Mouse (Mus musculus) right cerebral cortex, postnatal 25 days (tissue): ENCODE results near the gene Dis3l.

Experiments used
- DNase-seq: peaks from one replicate; pipeline ENCODE4 v3.0.0; 2022

Gene Dis3l

GRCm38 (mm10) chr9:64341254-64341566 is at the start of gene Dis3l:
Dis3l (minus strand) TSS chr9:64341288.
- no peak for DNase-seq

DNA sequence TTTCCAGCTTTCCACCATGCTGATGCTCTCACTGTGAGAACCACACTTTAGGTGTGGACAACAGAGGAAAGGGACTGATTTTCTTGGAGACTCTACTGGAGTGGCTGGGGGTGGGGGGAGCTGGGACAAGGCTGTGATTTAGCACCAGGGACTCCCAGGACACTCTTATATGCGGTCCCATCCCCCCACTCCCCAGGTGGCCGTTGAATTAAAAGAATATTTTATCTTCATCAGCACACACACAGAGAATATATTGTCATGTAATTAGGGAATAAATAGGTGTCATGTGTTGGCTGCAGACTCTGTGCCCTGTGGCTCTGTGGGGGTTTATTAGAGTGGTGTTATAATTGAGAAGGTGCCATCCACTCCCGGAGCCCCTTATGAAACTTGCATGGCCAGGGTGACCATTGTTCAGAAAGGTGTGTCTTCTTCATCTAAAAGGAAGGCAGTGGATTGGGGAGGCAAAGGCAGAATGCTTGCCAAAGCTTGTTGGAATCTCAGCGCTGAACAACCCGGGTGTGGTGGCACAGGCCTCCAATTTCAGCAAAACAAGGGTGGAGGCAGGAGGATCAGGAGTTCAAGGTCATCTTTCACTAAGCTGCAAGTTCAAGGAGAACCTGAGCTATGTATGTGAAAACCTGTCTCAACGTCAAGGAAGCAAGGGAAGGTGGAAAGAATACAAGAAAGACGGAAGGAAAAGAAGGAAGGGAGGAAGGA is 48.6 kb upstream of the Dis3l start:
- no peak for DNase-seq

GRCm38 (mm10) chr9:64386466-64387211 is 45.6 kb upstream of the Dis3l start:
- peak; percentile 23 for DNase-seq

DNA sequence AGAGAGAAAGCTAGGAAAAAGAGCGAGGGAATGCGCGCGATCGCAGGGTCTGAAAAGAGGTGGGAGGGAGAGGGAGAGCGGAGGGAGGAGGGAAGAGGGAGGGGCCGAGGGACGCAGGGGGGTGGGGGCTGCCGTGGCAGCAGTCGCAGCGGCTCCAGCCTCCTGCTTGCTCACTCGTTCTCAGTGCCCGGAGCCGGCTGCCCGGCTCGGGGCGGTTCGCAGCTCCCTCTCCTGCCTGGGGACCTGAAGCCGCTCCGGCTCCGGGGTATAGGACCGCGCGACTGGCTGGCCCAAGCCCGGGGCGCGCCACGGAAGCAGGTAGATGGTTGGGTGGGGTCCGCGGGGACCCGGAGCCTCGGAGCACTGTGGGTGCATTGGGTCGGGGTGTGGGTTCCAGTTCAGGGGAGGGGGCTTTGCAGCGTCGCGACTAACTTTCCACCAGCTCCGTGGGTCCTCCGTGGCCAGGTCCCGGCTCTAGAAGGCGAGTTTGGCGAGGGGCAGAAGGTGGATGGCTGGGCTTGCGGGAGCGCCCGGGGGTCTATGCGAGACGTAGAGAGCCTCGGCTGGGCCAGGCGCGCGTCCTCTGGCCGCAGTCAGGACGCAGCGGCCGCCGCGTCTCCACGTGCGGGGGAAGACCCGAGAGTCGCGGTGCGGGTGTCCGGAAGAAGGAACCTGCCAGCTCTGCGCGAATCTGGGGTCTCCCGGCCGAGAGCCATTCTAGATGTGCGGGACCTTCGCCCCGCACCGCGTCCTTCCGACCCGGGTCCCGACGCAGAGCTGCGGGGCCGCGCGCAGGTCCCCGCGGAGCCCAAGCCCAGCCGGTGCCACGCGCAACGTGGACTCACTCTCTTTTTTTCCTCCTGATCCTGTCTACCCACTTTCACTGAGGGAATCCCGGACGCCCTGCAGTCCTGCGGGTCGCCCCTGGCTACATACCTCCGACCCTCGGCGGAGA is 44.7 kb upstream of the Dis3l start, which contains the start of gene Megf11:
Gene Megf11 (plus strand): TSS at position 116 of the 955 bp plus-strand sequence.
- DNase-seq, result peak; percentile 43

DNA sequence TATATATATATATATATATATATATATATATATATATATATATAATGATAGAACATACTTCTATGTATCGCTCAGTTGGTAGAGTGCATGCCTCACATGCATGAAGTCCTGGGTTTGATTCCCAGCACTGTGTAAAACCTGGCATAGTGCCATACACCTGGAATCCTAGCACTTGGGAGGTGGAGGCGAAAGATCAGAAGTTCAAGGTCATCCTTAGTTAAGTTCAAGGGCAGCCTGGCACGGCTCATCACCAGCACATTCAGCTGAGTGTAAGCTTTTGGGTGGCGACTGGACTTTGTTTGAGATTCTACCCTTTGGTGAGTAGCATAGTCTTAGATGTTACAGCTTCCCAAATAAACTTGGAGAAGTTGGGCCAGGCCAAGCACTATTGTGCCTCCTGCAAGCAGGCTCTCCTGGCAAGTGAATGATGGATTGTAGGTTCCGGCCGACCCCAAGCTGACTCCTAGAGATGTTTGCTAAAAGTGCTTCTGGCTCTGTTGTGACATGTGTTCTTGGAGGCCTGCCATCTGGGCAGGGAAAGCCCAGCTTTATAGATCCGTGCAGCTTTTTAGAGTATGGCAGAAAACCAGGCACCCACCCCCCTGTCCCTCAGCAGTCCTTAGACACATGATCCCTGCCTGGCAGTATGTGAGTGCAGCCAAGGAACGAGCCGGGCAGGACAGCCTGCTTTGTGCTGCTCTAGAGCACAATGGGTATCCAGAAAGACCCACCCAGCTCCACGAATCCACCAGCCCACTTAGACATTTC is 42.1 kb upstream of the Dis3l start:
- no peak for DNase-seq

DNA sequence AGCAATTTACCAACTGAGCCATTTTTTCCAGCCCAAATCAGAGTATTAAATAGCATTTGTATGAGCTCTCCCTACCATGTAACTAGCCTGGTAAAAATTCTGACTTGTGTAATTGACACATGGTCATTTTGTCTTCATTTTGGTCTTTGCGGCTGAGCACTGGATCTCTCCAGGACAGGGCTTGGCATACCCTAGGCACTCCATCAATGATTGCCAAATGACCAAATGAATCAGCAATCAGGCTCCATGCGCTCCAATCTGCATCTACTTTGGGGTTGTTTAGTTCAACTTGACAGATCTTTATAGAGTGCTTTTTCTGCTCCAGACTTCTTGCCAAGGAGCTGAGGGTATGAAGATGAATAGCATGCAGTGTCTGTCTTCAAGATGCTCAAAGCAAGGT is 35.3 kb upstream of the Dis3l start:
- DNase-seq, result no peak

- DNase-seq, result no peak
Observed at GRCm38 (mm10) chr9:64371305-64371819, 30.3 kb upstream of the Dis3l start.

- DNase-seq, result no peak
Observed at GRCm38 (mm10) chr9:64369871-64370270, 28.8 kb upstream of the Dis3l start.

DNA sequence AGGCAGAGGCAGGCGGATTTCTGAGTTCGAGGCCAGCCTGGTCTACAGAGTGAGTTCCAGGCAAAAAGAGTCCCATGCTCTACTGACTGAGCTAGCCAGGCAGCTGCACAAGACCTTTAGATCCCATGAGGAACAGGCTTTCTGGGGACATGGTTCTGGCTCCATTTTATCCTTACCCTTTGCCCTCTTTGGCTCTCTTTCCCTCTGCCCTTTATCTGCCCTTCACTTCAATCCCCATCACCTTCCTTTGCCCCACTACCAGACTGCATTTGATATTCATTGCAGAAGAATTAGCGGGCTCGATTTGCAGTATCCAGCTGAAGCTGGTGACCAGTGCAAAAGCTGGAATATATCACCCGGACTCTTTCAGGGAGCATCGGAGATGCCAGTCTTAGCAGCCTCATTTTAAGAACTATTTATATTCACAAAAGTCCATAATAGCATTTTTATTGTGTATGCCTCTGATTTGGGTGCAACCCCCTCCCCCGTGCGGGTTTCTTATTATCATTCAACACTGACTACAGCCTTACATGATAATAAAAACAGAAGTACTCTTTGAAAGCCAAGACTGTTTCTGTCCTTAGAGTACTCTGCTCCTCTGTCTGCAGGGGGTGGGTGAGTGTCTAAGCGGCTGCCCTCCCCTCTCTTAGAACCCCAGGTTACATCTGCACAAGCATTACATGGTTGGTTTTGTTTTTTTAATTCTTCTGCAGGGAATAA is 20.3 kb upstream of the Dis3l start:
- DNase-seq, result no peak

- DNase-seq, result peak; percentile 23
Observed at GRCm38 (mm10) chr9:64355627-64356026, 14.5 kb upstream of the Dis3l start.

GRCm38 (mm10) chr9:64351191-64351590 is 10.1 kb upstream of the Dis3l start:
- DNase-seq, result no peak

DNA sequence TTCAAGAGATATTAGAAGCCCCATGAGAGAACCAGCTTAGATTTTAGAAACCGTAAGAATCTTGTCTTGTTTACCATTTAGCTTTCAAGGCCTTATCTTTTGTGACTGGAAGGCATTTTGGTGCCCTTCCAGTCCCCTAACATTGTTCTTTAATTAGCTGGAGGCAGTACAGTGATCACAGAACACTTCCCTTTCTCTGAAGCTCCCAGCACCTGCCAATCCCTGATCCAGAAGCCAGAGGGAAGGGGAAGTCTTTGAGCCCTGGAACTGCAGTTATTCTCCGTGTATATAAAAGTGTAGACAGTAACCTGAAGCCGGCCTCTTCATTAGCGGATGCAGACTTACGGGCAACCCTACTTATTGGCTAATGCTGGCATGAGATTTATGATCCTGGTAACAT is 8.4 kb upstream of the Dis3l start:
- DNase-seq, result no peak

DNA sequence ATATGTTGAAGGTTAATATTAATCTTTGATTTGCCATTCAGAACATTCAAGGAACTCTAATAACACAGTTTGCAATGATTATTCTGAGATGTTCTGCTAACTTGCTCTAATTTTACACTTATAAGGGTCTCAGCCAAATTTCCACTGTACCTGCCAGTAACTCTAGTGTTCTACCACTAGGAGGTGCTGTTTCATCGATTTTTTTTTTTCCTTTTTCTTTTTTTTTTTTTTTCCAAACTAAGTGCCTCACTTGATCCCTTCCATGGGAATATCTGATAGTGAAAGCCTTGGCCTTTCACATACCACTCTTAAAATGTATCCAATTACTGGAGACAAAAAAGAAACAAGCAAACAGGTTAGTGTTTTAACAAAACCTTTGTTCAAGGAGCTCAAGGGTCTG is 6.3 kb upstream of the Dis3l start:
- no peak for DNase-seq

DNA sequence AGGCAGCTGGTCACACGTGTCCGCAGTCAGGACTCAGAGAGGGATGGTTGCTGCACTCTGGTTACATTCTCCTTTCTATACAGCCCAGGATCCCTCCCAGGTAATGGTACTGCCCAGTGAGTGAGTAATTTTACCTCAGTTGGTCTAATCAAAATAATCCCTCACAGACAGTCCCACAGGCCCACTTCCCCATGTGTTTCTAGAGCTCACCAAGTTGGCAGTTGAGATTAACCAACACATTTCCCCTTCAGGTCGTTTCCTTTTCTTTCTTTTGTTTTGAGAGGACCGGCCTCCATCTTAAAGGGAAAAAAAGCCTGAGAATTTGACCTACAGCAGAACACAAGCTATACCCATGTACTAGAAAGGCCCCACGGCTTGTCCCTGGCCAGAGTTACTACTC is 4.8 kb upstream of the Dis3l start:
- no peak for DNase-seq

GRCm38 (mm10) chr9:64343656-64344055 is 2.6 kb upstream of the Dis3l start:
- DNase-seq, result no peak

GRCm38 (mm10) chr9:64341671-64342070 is 583 bp upstream of the Dis3l start:
- DNase-seq, result no peak

- peak; percentile 82 for DNase-seq
Observed at GRCm38 (mm10) chr9:64340351-64341253, 486 bp downstream of the Dis3l start.

DNA sequence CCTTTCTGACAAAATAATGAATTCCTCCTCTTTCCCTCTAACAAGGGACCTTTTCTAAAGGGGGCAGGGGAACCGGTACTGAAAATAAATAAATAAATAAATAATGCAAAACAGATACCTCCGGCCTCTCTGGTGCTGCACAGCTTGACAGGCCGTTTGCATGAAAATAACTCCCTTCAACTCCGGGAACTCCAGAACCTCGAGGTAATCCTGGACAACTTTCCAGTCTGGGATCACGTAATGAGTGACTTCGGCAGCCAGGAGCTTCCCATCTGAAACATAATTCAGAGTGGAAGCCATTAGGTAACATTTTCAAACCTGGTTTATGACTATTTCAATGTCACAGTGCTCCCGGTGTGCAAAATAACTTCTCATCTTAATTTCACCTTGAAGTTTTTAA is 1.7 kb downstream of the Dis3l start:
- DNase-seq, result no peak

GRCm38 (mm10) chr9:64335825-64336224 is 5.3 kb downstream of the Dis3l start:
- DNase-seq, result no peak

DNA sequence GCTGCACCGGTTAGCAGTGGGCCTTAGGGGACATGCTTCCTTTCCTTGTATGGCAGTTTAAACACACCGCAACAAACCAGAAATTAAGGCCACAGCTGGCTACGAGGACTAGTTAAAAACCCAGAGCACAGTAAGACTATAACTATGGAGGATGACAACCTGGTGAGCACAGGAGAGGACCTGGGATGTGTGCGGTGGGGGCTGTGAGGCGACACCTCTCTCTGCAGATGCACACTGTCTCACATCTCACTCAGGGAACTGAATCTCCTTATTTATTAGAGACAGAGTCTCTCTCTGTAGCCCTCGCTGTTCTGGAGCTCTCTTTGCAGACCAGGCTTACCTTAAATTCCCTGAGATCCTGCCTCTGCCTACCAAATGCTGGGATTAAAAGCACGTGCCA is 17.1 kb downstream of the Dis3l start:
- DNase-seq, result no peak

- DNase-seq, result no peak
Observed at GRCm38 (mm10) chr9:64316986-64317385, 24.1 kb downstream of the Dis3l start.
